Mouse (Mus musculus) hematopoietic stem cell, adult 5-6 weeks (primary cell): ENCODE data around the gene Trim80. TPM values are rescaled to one million over a fixed set of nuclear protein-coding genes. Genes with fewer than 3 reads are reported as not detected.
"Not testable (repeated sequence)": the region's sequence is repeated elsewhere in the genome, so short reads cannot be mapped to it uniquely, and the experiment has no call there.

ENCODE experiments used
- ATAC-seq, 2 experiments: fragments of 125-278 bp in 1 of 2; replicated peaks in 1 of 2; 2 replicates each; pipeline ENCODE4 v1.8.0; 2016 to 2017; ENCODE audit warnings: inconsistent platforms in 2 of 2, mild to moderate bottlenecking in 2 of 2, moderate number of reproducible peaks in 2 of 2, low read depth in 1 of 2, moderate TSS enrichment in 1 of 2; ENCODE audit not compliant: low FRiP score in 2 of 2, poor library complexity in 2 of 2, severe bottlenecking in 2 of 2, insufficient read depth in 1 of 2, low TSS enrichment in 1 of 2
- total RNA-seq: library from RNA; stranded (forward); fragments of 172-1452, 232-1000 nt; gene quantifications from 2 replicates; pipeline ENCODE4 v1.2.3, GENCODE M21; 2017

The Trim80 gene
- total RNA-seq, 1 experiment from 2014 or later, result not detected

DNA sequence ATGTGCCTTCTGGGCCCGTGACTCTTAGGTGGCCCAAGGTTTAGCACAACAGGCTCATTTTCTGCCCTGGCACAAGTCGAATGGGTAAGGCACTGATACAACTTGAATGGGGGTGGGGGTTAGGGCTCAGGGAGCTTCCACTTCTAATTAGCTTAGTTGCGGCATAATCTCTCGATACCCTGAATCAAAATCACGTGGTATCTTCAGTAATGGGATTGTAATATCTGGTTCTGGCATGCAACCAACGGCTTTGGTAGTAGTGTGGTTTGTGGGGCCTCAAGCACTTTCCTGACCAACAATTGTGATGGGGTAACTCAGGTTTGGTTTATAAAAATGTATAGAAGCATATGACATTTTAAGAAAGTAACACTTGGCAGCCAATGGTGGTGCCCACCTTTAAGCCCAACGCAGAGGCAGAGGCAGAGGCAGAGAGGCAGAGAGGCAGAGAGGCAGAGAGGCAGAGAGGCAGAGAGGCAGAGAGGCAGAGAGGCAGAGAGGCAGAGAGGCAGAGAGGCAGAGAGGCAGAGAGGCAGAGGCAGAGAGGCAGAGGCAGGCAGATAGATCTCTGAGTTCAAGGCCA, 12.0 kb downstream of the Trim80 start:
- ATAC-seq, result peak in 1 of 2 experiments; percentile 18; a peak in 1 of 4 replicates

DNA sequence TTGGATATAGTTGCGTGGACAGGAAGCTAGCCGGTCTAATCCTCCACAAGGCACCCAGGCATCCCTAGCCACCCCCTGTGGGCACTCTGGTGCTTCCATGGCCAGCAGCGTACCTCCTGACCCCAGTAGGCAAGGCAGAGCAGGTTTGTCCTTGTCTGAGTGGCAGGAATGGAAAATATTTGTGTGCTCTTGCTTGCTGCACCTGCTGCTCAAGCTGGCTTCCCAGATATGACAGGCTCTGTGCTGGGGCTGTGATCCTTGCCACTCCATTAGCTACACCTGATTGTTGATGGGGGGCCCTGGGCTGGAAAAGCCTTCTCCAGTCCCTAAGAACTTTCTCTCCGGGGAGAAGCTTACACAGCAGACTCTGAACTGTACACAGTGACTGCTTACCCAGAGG, 13.0 kb downstream of the Trim80 start:
- no peak for ATAC-seq

DNA sequence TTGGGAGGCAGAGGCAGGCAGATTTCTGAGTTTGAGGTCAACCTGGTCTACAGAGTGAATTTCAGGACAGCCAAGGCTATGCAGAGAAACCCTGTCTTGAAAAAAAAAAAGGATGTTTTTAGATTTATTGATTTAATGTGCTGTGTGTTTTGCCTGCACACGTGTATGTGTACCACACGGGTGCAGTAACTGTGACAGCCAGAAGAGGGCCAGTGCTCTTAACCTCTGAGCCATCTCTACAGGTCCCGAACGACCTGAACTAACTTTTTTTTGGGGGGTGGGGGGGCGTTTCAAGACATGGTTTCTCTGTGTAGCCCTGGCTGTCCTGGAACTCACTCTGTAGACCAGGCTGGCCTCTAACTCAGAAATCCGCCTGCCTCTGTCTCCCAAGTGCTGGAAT, 14.5 kb downstream of the Trim80 start:
- ATAC-seq, result not testable (repeated sequence)

DNA sequence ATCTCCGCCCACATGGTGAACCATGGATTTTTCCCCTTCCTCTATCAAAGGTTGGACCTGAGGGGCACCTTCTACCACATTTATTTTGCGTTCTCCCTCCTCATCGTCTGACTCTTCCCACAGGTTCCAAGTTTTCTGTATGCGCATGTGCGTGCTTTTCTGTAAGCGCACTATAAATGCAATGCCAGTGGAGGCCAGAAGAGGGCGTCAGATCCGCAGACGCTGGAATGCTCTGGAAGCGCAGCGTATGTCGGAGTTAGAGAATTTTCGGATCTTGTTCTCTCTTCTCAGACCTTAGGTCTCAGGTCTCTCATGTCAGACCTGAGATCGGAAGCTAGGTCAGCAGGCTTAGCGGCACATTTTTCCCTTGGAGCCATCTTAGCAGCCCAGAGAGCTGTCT, 15.3 kb downstream of the Trim80 start:
- ATAC-seq, result no peak

DNA sequence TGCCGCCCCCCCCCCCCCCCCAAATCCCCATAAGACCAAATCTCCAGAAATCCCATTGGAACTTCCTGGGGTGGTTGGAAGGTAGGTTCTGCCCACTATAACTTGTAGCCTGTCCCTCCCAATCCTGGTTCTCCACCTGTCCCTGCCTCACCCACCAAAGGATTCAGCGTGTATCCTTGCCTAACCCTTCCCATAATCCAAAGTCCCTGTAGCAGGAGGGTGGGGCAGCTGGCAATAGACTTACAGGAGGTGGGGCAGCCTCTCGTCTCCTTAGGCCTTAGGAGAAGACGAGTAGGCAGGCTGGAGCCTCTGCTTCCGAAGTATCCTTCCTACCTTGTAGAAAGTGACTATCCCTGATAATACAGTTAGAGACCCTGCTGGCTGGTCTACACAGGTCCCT, 15.8 kb downstream of the Trim80 start:
- ATAC-seq, result no peak

DNA sequence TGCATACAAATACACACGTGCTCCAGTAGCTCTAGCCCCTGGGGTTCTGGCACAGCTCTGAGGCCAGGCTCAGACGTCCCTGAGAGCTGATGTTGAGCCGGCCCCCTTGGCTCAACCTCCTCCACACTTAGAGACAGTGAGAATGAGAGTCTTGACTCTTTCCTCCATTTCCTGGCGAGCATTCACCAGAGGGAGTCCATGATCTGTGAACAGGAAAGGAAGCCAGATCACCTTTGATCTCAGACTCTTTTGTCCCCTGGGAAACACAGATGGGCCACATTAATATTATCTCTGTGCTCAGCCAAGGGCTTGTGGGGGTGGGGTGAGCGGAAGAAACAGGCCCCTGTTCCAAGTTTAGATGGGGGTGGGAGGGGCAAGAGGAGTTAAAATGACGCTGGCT, 17.1 kb downstream of the Trim80 start:
- ATAC-seq, result no peak

DNA sequence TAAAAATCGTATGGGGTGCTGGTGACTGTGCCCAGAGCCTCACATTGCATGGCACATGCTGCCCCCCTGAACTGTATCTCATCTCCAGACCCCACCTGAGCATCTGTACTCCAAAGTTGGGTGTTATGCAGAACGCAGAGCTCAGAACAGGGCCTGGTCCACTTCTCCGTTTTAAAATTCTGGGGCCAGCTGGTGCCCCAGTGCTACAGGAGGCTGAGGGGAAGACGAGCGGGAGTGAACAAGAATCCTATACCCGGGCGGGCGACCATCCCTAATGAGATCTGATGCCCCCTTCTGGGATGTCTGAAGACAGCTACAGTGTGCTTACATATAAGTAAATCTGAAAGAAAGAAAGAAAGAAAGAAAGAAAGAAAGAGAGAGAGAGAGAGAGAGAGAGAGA, 20.6 kb downstream of the Trim80 start:
- no peak for ATAC-seq

DNA sequence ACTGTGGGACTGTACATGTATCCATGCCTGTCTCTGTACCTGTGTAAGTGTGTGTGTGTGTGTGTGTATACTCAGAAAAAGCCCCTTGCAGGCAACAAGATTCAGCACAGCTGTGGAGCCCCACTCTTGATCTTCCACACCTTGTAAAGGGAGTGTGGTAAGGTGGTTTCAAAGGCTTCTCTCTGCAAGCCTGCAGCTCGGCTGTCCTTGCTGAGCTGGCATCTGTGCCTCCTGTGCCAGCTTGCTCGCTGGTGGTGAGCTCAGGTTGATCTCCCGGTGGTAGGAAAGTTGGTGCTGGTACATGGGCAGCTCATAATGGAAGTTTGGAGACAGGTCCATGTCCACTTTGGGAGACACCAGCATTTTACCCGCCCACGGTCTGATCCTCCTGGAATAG, 21.5 kb downstream of the Trim80 start:
- ATAC-seq, result no peak

DNA sequence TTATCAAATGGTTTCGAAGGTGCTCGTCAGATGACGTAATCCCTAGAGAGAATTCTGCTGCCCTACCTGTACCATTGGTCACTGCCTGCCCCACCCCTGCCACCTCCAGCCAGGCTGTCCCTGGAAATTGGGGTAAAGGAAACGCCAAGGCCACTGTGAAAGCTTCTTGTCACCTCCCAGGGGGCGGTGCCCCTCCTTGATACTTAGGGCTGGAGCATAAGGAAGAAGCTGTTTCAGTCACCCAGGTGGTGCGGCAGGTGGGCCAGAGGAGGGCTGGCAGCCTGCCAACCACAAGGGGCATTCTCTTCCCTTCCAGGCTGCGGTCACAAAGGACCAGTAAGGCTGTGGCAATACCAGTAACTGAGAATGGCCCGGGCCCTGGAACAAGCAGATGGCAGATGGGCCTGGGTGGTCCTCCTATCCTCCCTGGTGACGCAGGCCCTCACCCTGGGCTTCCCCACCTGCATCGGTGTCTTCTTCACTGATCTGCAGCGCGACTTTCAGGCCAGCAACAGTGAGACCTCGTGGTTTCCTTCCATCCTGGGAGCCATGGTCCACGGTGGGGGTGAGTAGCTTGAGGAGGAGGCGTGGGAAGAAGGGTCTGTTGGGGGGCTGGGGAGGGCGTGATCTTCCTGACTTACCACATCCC, 22.0 kb downstream of the Trim80 start, which contains the start of gene Slc16a5:
Gene Slc16a5 (plus strand): TSS at position 232 of the 649 bp plus-strand sequence.
- ATAC-seq, result no peak

DNA sequence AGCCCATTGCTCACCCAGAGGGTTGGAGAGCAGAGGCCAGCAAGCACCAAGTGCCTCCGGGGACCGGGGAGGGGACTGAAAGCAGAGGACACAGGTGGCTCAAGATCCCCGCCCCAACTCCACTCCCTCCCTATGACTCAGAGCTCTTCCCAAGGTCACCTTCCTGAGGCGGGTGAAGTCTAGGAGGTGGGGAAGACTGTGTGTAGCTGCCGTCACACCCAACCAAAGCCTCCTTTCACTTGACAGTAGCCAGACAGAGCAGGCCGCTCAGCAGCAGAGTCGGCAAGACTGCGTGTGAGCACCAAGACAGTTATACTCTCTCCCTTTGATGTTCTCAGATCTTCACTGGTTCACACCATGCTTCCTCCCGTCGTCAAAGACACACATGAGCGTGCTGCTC, 23.1 kb downstream of the Trim80 start:
- no peak for ATAC-seq

DNA sequence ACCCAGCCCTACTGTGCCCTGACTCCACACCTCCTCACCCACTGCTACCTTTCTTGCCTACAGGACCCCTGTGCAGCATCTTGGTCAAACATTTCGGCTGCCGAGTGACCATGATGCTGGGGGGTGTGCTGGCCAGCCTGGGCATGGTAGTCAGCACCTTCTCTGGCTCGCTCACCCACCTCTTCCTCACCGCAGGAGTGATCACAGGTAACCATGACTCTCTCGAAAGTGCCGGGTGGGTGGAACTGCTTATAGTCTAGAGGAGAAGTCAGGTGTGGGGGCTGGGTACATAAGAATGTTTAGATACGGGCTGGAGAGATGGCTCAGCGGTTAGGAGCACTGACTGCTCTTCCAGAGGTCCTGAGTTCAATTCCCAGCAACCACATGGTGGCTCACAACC, 24.5 kb downstream of the Trim80 start:
- ATAC-seq, result no peak

DNA sequence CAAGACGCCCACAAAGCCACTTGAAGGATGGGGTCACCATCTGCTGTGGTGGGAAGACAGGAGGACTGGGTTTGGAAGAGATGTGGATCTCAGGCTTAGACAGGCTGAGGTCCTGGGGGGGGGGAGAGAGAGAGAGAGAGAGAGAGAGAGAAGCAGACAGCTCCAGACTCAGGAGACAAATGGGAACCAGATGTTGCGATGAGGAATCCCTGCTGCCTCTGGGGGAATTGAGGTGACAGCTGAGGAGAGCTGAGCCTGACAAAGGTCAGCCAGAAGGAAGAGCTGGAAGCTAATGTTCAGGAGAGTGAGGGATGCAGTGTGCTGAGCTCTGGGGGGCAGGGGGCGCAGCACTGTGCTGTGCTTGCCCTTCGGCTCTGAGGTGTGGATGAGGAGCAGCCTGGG, 26.9 kb downstream of the Trim80 start:
- no peak for ATAC-seq

DNA sequence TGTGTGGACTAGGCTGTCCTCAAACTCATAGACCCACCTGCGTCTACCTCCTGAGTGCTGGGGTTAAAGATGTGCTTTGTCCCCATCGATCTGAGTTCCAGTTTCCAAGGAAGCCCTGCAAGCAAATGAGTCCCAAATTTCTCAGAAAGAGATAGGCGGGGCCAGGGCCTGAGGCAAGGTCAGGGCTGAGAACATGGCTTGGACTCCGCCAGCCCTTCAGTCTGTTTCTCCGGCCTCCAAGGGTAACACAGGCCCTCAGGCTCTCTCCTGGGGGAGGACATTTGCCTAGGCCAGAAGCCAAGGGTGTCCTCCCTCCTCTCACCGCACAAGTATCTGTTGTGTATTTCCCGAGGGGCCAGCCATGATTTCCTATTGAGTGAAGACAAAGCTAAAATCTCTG, 31.8 kb downstream of the Trim80 start:
- no peak for ATAC-seq

DNA sequence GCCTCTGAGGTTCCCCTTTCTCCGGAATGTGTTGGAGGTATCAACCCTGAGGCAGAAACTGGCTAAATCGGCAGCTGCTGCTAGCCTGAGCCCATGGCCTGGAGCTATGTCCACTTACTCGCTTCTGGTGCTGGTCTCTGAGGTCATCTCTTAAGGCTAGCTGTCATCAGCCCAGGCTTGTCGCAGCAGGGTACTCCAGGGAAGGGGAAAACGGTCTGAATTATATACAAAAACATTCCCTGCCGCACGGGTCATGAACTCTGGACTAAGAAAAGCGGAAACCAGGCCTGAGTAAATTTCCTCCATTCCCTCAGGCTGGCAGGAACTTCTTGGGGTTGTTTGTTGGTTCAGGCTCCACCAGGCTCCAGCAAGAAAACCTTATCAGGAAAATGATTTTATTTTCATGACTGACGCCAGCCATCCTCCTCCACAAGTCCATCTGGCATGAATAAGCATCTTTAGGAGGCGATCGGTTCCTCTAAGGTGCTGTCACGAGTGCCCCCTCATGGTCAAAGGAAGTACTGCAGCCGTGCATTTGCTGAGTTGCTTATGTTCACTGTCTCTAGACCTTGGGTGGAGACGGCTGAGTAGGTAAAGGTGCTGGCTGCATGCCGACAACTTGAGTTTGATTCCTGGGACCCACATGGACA, 33.4 kb downstream of the Trim80 start:
- peak; percentile 60 to 72 for ATAC-seq

DNA sequence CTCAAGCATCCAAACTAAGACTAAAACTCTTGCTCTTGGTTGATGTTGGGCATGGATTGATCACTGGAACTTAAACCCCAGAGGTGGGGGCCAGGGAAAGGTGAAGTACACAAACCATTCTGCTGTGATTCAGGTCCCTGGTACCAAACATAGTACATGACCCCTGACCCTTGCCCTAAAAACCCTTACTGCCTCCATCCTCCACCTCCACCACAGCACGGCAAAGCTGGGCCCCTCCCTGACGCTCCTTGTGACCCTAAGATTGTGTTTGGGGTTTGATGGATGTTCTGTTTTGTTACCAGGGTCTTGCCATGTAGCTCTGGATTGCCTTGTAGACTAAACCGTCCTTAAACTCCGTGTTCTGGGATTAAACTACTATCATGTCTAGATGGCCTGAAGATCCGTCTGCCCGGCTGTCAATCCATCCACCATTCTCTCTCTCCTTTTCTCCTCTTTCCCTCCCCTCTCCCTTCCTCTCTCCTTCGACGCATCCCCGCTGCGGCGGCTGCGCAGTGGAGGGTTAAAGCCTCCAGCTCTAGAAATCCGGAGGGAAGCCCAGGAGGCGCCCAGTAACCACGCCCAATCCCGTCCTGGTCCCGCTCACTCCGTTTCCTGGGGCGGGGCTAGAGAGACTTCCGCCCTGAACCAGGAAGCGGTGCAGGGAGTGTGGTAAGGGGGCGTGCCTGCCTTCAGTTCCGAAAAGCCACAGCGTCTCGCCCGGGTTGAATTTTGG, 34.8 kb downstream of the Trim80 start, which contains the start of gene Armc7:
Gene Armc7 (plus strand): TSS at position 643 of the 733 bp plus-strand sequence.
- ATAC-seq, result peak; percentile 92

DNA sequence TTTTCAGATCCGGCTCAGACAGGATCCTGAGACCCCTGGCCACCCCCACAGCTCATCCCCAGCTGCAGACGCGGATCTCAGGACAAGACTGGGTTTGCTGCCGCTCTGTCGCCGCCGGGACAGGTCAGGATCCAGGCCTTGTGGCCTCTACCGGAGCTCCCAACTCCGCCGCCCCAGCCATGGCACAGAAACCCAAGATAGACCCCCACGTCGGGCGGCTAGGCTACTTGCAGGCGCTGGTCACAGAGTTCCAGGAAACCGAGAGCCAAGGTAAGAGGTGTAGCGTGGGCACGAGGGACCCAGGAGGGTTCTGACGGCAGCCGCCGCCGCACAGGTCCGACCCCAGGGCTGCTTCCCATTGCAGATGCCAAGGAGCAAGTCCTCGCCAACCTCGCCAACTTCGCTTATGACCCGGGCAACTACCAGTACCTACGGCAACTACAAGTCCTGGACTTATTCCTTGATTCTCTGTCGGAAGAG, 35.5 kb downstream of the Trim80 start:
- ATAC-seq, result peak in 1 of 2 experiments; percentile 0; a peak in 2 of 4 replicates

DNA sequence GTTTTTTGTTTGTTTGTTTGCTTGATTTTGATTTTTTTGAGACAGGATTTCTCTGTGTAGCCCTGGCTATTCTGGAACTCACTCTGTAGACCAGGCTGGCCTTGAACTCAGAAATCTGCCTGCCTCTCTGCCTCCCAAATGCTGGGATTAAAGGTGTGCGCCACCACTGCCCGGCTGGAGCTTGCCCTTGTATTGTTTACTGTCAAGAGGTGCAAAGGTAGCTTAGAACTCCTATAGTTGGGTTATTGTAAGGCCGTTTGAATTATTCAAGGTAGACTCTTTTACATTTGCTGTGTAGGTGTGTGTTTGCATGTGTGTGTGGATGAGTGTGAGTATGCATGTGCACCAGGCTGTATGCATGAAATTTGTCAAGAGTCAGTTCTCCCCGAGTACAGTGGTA, 36.3 kb downstream of the Trim80 start:
- not testable (repeated sequence) for ATAC-seq

DNA sequence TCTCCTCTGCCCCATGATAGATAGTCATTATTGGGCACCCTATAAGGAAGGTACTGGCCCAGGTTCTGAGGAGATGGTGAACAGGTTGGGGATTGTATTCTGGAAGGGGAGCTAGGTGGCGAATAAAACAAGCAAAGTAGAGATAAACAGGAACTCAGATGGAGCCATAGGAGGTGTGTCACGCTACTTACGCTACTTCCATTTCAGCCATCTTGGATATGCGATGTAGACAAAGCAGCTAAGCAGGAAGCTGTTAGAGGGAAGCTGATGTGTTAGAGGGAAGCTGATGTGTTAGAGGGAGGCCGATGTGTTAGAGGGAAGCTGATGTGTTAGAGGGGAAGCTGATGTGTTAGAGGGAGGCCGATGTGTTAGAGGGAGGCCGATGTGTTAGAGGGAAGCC, 37.0 kb downstream of the Trim80 start:
- ATAC-seq, result peak in 1 of 2 experiments; percentile 46; a peak in 1 of 4 replicates
